12 mouse cellular contexts compared by ENCODE assay signal in genomic region chr8:122674999-122675398, GRCm38 (mm10). TPM values are rescaled to one million over a fixed set of nuclear protein-coding genes. Genes with fewer than 3 reads are reported as not detected.
DNase-seq lines count a peak whose midpoint lies in the region; ATAC-seq and TF ChIP-seq lines count a peak whose summit lies in the region.
"Had no signal": no experiment of that assay in that cellular context is flagged by ENCODE, and none has a peak within 500 bp of the region (broad histone marks: within the 10 kb centered on the region; RNA-seq: fewer than 3 reads in every experiment).

No protein-coding gene starts in this region.

- H3K9ac ChIP-seq in heart, embryonic 13.5 days, result no peak overlapping the region
- no peak overlapping the region for H3K9ac ChIP-seq in heart, postnatal 0 days (replicated peaks; ENCODE audit: low read depth, low read length)
- H3K9ac ChIP-seq in stomach, postnatal 0 days (ENCODE audit: low read length), result no peak overlapping the region
- H3K9ac ChIP-seq: embryonic facial prominence, embryonic 15.5 days had no signal

- H3K27ac ChIP-seq in heart, embryonic 13.5 days (replicated peaks), result no peak overlapping the region
- no peak overlapping the region for H3K27ac ChIP-seq in heart, postnatal 0 days (ENCODE audit: low read depth)
- no peak overlapping the region for H3K27ac ChIP-seq in stomach, postnatal 0 days (replicated peaks)
- H3K27ac ChIP-seq: embryonic facial prominence, embryonic 15.5 days; limb, embryonic 13.5 days had no signal

- H3K4me1 ChIP-seq in heart, embryonic 13.5 days, result peaks cover 48% of the 10 kb centered on the region
- peaks cover 100% of the 10 kb centered on the region for H3K4me1 ChIP-seq in megakaryocyte, embryonic 14.5 days
- 0 out of 2 replicates have a peak, but pooled peaks cover 6% of the 10 kb centered on the region for H3K4me1 ChIP-seq in heart, postnatal 0 days (ENCODE audit: control insufficient read depth, insufficient read depth)
- no peaks in the 10 kb centered on the region for H3K4me1 ChIP-seq in stomach, postnatal 0 days (replicated peaks; ENCODE audit: control insufficient read depth, insufficient read depth)

- peak overlapping the region; percentile 99; the same call in 1 of the 2 replicates for H3K4me2 ChIP-seq in heart, embryonic 13.5 days
- H3K4me2 ChIP-seq in heart, postnatal 0 days (ENCODE audit: low read depth, low read length), result peak overlapping the region; percentile 86; the same call in 1 of the 2 replicates
- H3K4me2 ChIP-seq in stomach, postnatal 0 days (replicated peaks; ENCODE audit: low read depth), result no peak overlapping the region
- H3K4me2 ChIP-seq: embryonic facial prominence, embryonic 15.5 days; limb, embryonic 13.5 days had no signal

- 34% methylated on average over 7 of the region's 7 CpGs for WGBS in heart, embryonic 13.5 days
- WGBS in heart, postnatal 0 days, result 32% methylated on average over 7 of the region's 7 CpGs
- 44% methylated on average over 7 of the region's 7 CpGs for WGBS in stomach, postnatal 0 days

- no peak for TF ChIP-seq EP300 in heart, postnatal 0 days (IDR thresholded peaks at IDR 0.05; ENCODE audit: low read depth)
- no peak for TF ChIP-seq EP300 in stomach, postnatal 0 days (optimal IDR thresholded peaks at IDR 0.05)

- H3K27me3 ChIP-seq in heart, embryonic 13.5 days (replicated peaks), result peaks cover 99% of the 10 kb centered on the region
- no peaks in the 10 kb centered on the region for H3K27me3 ChIP-seq in megakaryocyte, embryonic 14.5 days (replicated peaks)
- peaks cover 60% of the 10 kb centered on the region for H3K27me3 ChIP-seq in heart, postnatal 0 days (ENCODE audit: control insufficient read depth, insufficient read depth, low read length)
- no peaks in the 10 kb centered on the region for H3K27me3 ChIP-seq in stomach, postnatal 0 days (ENCODE audit: control insufficient read depth, insufficient read depth, low read length)

- no peaks in the 10 kb centered on the region for H3K9me3 ChIP-seq in heart, embryonic 13.5 days
- 0 out of 2 replicates have a peak, but pooled peaks cover 2% of the 10 kb centered on the region for H3K9me3 ChIP-seq in megakaryocyte, embryonic 14.5 days
- H3K9me3 ChIP-seq in heart, postnatal 0 days (replicated peaks; ENCODE audit: control insufficient read depth, low read length), result no peaks in the 10 kb centered on the region
- no peaks in the 10 kb centered on the region for H3K9me3 ChIP-seq in stomach, postnatal 0 days (ENCODE audit: control insufficient read depth, low read length)
- H3K9me3 ChIP-seq: embryonic facial prominence, embryonic 15.5 days; limb, embryonic 13.5 days had no signal

- peak; percentile 33 for TF ChIP-seq CTCF in heart, postnatal 0 days (IDR thresholded peaks at IDR 0.05; ENCODE audit: low read depth)
- peak; percentile 54 for TF ChIP-seq CTCF in stomach, postnatal 0 days (IDR thresholded peaks at IDR 0.05; ENCODE audit: low read depth)

- no peak for ATAC-seq in heart, embryonic 13.5 days (ENCODE audit: extremely low read depth, insufficient number of reproducible peaks, low FRiP score, low TSS enrichment)
- ATAC-seq in megakaryocyte, adult 5-6 weeks (ENCODE audit: poor library complexity, severe bottlenecking), result no peak
- ATAC-seq in heart, postnatal 0 days (ENCODE audit: insufficient read depth, low read depth), result no peak
- ATAC-seq in stomach, postnatal 0 days (ENCODE audit: low FRiP score, low TSS enrichment), result no peak

- no peak overlapping the region for H3K4me3 ChIP-seq in heart, embryonic 13.5 days
- peak overlapping the region; percentile 28 for H3K4me3 ChIP-seq in megakaryocyte, embryonic 14.5 days (replicated peaks)
- no peak overlapping the region for H3K4me3 ChIP-seq in heart, postnatal 0 days (ENCODE audit: low read depth, low read length)
- no peak overlapping the region for H3K4me3 ChIP-seq in stomach, postnatal 0 days (ENCODE audit: low read depth, low read length)
- H3K4me3 ChIP-seq: embryonic facial prominence, embryonic 15.5 days; limb, embryonic 13.5 days had no signal

- DNase-seq in heart, adult 9 months (ENCODE audit: low spot score in 2 of 2), result no peak
- no peak for DNase-seq in heart, postnatal 0 days (ENCODE audit: low spot score)
- no peak for DNase-seq in stomach, postnatal 0 days (ENCODE audit: low spot score)
- DNase-seq in c-Kit-positive CD71-positive TER-119-positive erythroid progenitor cells, embryonic 14.5 days (ENCODE audit: low spot score), result no peak
- DNase-seq: adrenal gland, adult 8-10 months had no signal

- 0 out of 2 replicates have a peak, but pooled peaks cover 6% of the 10 kb centered on the region for H3K36me3 ChIP-seq in heart, embryonic 13.5 days
- H3K36me3 ChIP-seq in megakaryocyte, embryonic 14.5 days (replicated peaks; ENCODE audit: low read length), result peaks cover 98% of the 10 kb centered on the region
- H3K36me3 ChIP-seq in heart, postnatal 0 days (replicated peaks; ENCODE audit: control insufficient read depth, insufficient read depth, low read length), result no peaks in the 10 kb centered on the region
- H3K36me3 ChIP-seq in stomach, postnatal 0 days (ENCODE audit: control insufficient read depth, insufficient read depth, low read length), result no peaks in the 10 kb centered on the region
- H3K36me3 ChIP-seq: embryonic facial prominence, embryonic 15.5 days; limb, embryonic 13.5 days had no signal

RNA-seq across cellular contexts. Expression of gene Cbfa2t3, which starts 23.9 kb away (rescaled TPM):
- 4.2 and 4.8 TPM in 2 replicates for polyA plus RNA-seq in heart, embryonic 13.5 days (2015; fragmentation: Nextera tagmentation; extraction: Ambion mirVana)
- polyA plus RNA-seq in megakaryocyte, embryonic 14.5 days (2012; ENCODE audit: insufficient read depth, low replicate concordance), result 54.9 and 189 TPM in 2 replicates
- 29.5 and 30.0 TPM in 2 replicates for total RNA-seq in megakaryocyte, adult 5-6 weeks (2015)
- total RNA-seq in megakaryocyte, adult 5-6 weeks (2017), result 25.1 and 26.5 TPM in 2 replicates
- 1.1 and 3.6 TPM in 2 replicates for total RNA-seq in heart, postnatal 0 days (2014; rRNA removed; ENCODE audit: low replicate concordance)
- polyA plus RNA-seq in heart, postnatal 0 days (2015; fragmentation: Nextera tagmentation; extraction: Ambion mirVana), result 4.3 and 4.4 TPM in 2 replicates
- 1.8 and 2.4 TPM in 2 replicates for polyA plus RNA-seq in stomach, postnatal 0 days (2015; fragmentation: Nextera tagmentation; extraction: Ambion mirVana)

RNA-seq across cellular contexts. Expression of gene Pabpn1l, which starts 52.5 kb away (rescaled TPM):
- not detected in 2 replicates for polyA plus RNA-seq in heart, embryonic 13.5 days (2015; fragmentation: Nextera tagmentation; extraction: Ambion mirVana)
- 0.25 TPM in 1 of 2 replicates, not detected in the other for polyA plus RNA-seq in megakaryocyte, embryonic 14.5 days (2012; ENCODE audit: insufficient read depth, low replicate concordance)
- total RNA-seq in megakaryocyte, adult 5-6 weeks (2015), result 0.27 TPM in 1 of 2 replicates, not detected in the other
- not detected in 2 replicates for total RNA-seq in megakaryocyte, adult 5-6 weeks (2017)
- not detected in 2 replicates for total RNA-seq in heart, postnatal 0 days (2014; rRNA removed; ENCODE audit: low replicate concordance)
- polyA plus RNA-seq in heart, postnatal 0 days (2015; fragmentation: Nextera tagmentation; extraction: Ambion mirVana), result not detected in 2 replicates
- polyA plus RNA-seq in stomach, postnatal 0 days (2015; fragmentation: Nextera tagmentation; extraction: Ambion mirVana), result 0.08 TPM in 1 of 2 replicates, not detected in the other
- total RNA-seq: adrenal gland, adult 8-10 months; ES-E14; granulocyte monocyte progenitor cell, adult 5-6 weeks had no signal
- polyA plus RNA-seq: limb, embryonic 13.5 days had no signal
